Mouse (Mus musculus) spleen, postnatal 10 days (tissue): ENCODE measurements around the gene Smc5.

ENCODE experiments used
- DNase-seq, 2 experiments: peaks; one replicate each; pipeline ENCODE4 v3.0.0; 2021 to 2022; ENCODE audit warnings: low spot score in 2 of 2

Gene Smc5

GRCm38 (mm10) chr19:23273355-23274053, at the start of gene Smc5:
Gene Smc5, minus strand, starts transcription at chr19:23273897.
- DNase-seq = peak; percentile 97

- peak in 1 of 2 experiments; percentile 40 for DNase-seq
Measured at GRCm38 (mm10) chr19:23323107-23323506, 49.4 kb upstream of the Smc5 start.

GRCm38 (mm10) chr19:23317989-23318358, 44.3 kb upstream of the Smc5 start:
- DNase-seq = no peak

- no peak for DNase-seq
Measured at GRCm38 (mm10) chr19:23317295-23317988, 43.7 kb upstream of the Smc5 start.

GRCm38 (mm10) chr19:23316851-23317250, 43.2 kb upstream of the Smc5 start:
- DNase-seq = no peak

GRCm38 (mm10) chr19:23309979-23310378, 36.3 kb upstream of the Smc5 start:
- DNase-seq = no peak

GRCm38 (mm10) chr19:23306671-23307070, 33.0 kb upstream of the Smc5 start:
- DNase-seq = no peak

GRCm38 (mm10) chr19:23299987-23300386, 26.3 kb upstream of the Smc5 start:
- no peak for DNase-seq

- no peak for DNase-seq
Measured at GRCm38 (mm10) chr19:23298917-23299316, 25.2 kb upstream of the Smc5 start.

GRCm38 (mm10) chr19:23297191-23297590, 23.5 kb upstream of the Smc5 start:
- no peak for DNase-seq

GRCm38 (mm10) chr19:23289251-23289650, 15.6 kb upstream of the Smc5 start:
- no peak for DNase-seq

GRCm38 (mm10) chr19:23281911-23282660, 8.4 kb upstream of the Smc5 start:
- no peak for DNase-seq

- DNase-seq = no peak
Measured at GRCm38 (mm10) chr19:23274054-23274724, 492 bp upstream of the Smc5 start.

GRCm38 (mm10) chr19:23256771-23257170, 16.9 kb downstream of the Smc5 start:
- no peak for DNase-seq

GRCm38 (mm10) chr19:23246473-23246872, 27.2 kb downstream of the Smc5 start:
- DNase-seq = no peak

- no peak for DNase-seq
Measured at GRCm38 (mm10) chr19:23225065-23225464, 48.6 kb downstream of the Smc5 start.

- no peak for DNase-seq
Measured at GRCm38 (mm10) chr19:23214326-23214725, 59.4 kb downstream of the Smc5 start.

- no peak for DNase-seq
Measured at GRCm38 (mm10) chr19:23211325-23211724, 62.4 kb downstream of the Smc5 start.

GRCm38 (mm10) chr19:23203505-23204053, 70.1 kb downstream of the Smc5 start:
- DNase-seq = no peak

- no peak for DNase-seq
Measured at GRCm38 (mm10) chr19:23202106-23202505, 71.6 kb downstream of the Smc5 start.

GRCm38 (mm10) chr19:23193076-23193475, 80.6 kb downstream of the Smc5 start:
- DNase-seq = no peak

GRCm38 (mm10) chr19:23191486-23191885, 82.2 kb downstream of the Smc5 start:
- DNase-seq = no peak
